Mouse (Mus musculus) limb, embryonic 13.5 days (tissue): ENCODE measurements at regions not wholly inside any gene's neighbourhood (a gene's known extent, or its start where the extent isn't known, plus 50 kb on each side); places are given as distances from the start of the nearest gene placed in this dataset.
"Not testable (repeated sequence)": the region's sequence is repeated elsewhere in the genome, so short reads cannot be mapped to it uniquely, and the experiment has no call there.

Experiments used
- ATAC-seq: fragments of 200-750 bp; cut with Nextera tagmentation; 2 replicates; pipeline ENCODE4 v1.8.0; 2017; ENCODE audit warnings: low read depth, moderate number of reproducible peaks, moderate TSS enrichment; ENCODE audit not compliant: low FRiP score
- H3K27ac ChIP-seq: fragments of 300-500 bp; sonication (generic); 2 replicates; pipeline ENCODE4 v1.5.1; 2015; ENCODE audit warnings: inconsistent platforms, mild to moderate bottlenecking, moderate library complexity
- H3K27me3 ChIP-seq: fragments of 300-500 bp; sonication (generic); 2 replicates; pipeline ENCODE4 v1.6.1; 2015; ENCODE audit warnings: mild to moderate bottlenecking, inconsistent platforms
- H3K36me3 ChIP-seq: fragments of 300-500 bp; sonication (generic); 2 replicates; pipeline ENCODE4 v1.6.1; 2015; ENCODE audit warnings: inconsistent platforms, mild to moderate bottlenecking, moderate library complexity
- H3K4me1 ChIP-seq: fragments of 300-500 bp; sonication (generic); 2 replicates; pipeline ENCODE4 v1.6.1; 2015; ENCODE audit warnings: inconsistent platforms
- H3K4me2 ChIP-seq: fragments of 300-500 bp; sonication (generic); replicated peaks from 2 replicates; pipeline ENCODE4 v1.6.1; 2015; ENCODE audit warnings: inconsistent platforms, mild to moderate bottlenecking, moderate library complexity
- H3K4me3 ChIP-seq: fragments of 300-500 bp; sonication (generic); 2 replicates; pipeline ENCODE4 v1.5.1; 2015; ENCODE audit warnings: moderate library complexity, mild to moderate bottlenecking, inconsistent platforms
- H3K9ac ChIP-seq: fragments of 300-500 bp; sonication (generic); 2 replicates; pipeline ENCODE4 v1.6.1; 2015; ENCODE audit warnings: mild to moderate bottlenecking, inconsistent platforms
- H3K9me3 ChIP-seq: fragments of 300-500 bp; sonication (generic); 2 replicates; pipeline ENCODE4 v1.6.1; 2016; ENCODE audit warnings: inconsistent platforms
- WGBS: fragments of 180-500 bp; shearing (Covaris S2); methylation state at CpG from one replicate; pipeline ENCODE4 v1.1.7; 2015; 5-methylcytosine and 5-hydroxymethylcytosine counted together

GRCm38 (mm10) chr6:103809986-103810341 lies 299.6 kb downstream of the Chl1 start:
- Histone ChIP-seq H3K9ac (no peak overlapping the region), H3K36me3 (no peaks in the 10 kb centered on the region), H3K27ac (no peak overlapping the region), H3K4me1 (0 out of 2 replicates have a peak, but pooled peaks cover 3% of the 10 kb centered on the region), H3K4me2 (peak overlapping the region; percentile 25), H3K27me3 (peaks cover 23% of the 10 kb centered on the region), H3K9me3 (no peaks in the 10 kb centered on the region), H3K4me3 (no peak overlapping the region)
- no peak for ATAC-seq
- WGBS, result 17% methylated on average over 7 of the region's 7 CpGs

- no peak for ATAC-seq
These were observed 300.1 kb downstream of the Chl1 start for GRCm38 (mm10) chr6:103810342-103811001.

GRCm38 (mm10) chr6:103816396-103816795 lies 306.0 kb downstream of the Chl1 start:
- ATAC-seq, H3K27ac ChIP-seq, H3K4me1 ChIP-seq, H3K4me2 ChIP-seq, H3K36me3 ChIP-seq, H3K4me3 ChIP-seq, H3K27me3 ChIP-seq, H3K9me3 ChIP-seq, H3K9ac ChIP-seq: not testable (repeated sequence)
- 83% methylated on average over 5 of the region's 5 CpGs for WGBS

More at GRCm38 (mm10) chr6:103810342-103811001, 300.1 kb downstream of the Chl1 start:
- peak overlapping the region; percentile 25 for H3K4me2 ChIP-seq
- peaks cover 23% of the 10 kb centered on the region for H3K27me3 ChIP-seq
- H3K27ac ChIP-seq, result no peak overlapping the region
- H3K4me3 ChIP-seq, result no peak overlapping the region
- H3K9me3 ChIP-seq, result no peaks in the 10 kb centered on the region
- WGBS, result 5% methylated on average over 13 of the region's 13 CpGs
- no peaks in the 10 kb centered on the region for H3K36me3 ChIP-seq
- 0 out of 2 replicates have a peak, but pooled peaks cover 3% of the 10 kb centered on the region for H3K4me1 ChIP-seq
- H3K9ac ChIP-seq, result no peak overlapping the region

GRCm38 (mm10) chr6:103826042-103826441 lies 315.7 kb downstream of the Chl1 start:
- no peak overlapping the region for H3K9ac ChIP-seq
- no peak overlapping the region for H3K4me2 ChIP-seq
- H3K4me3 ChIP-seq, result no peak overlapping the region
- H3K9me3 ChIP-seq, result 0 out of 2 replicates have a peak, but pooled peaks cover 3% of the 10 kb centered on the region
- H3K4me1 ChIP-seq, result no peaks in the 10 kb centered on the region
- no peak overlapping the region for H3K27ac ChIP-seq
- H3K36me3 ChIP-seq, result no peaks in the 10 kb centered on the region
- no peaks in the 10 kb centered on the region for H3K27me3 ChIP-seq
- no peak for ATAC-seq
- 63% methylated on average over 2 of the region's 2 CpGs for WGBS

DNA sequence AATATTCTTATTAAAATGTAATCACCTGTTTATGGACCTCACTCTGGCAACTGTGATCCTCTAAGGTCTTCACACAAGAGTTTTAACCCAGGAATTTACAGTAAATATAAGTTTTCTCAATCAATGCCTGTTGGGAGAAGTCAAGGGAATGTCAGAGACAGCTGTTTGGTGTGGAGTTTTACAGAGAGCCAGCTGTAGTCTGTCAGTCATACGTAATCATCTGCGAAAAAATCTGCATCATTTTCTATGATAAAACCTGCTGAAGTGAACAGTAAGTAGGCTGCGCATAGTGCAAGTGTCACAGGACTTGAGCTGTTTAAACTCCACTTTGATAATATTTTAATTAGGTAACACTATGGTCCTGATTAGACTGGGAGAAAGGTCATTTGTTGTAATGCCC lies 317.2 kb downstream of the Chl1 start:
- WGBS, result 87% methylated on average over 3 of the region's 3 CpGs
- Histone ChIP-seq H3K27ac (no peak overlapping the region), H3K4me3 (no peak overlapping the region), H3K36me3 (no peaks in the 10 kb centered on the region), H3K27me3 (no peaks in the 10 kb centered on the region), H3K4me1 (no peaks in the 10 kb centered on the region), H3K4me2 (no peak overlapping the region), H3K9me3 (0 out of 2 replicates have a peak, but pooled peaks cover 3% of the 10 kb centered on the region), H3K9ac (no peak overlapping the region)
- no peak for ATAC-seq

DNA sequence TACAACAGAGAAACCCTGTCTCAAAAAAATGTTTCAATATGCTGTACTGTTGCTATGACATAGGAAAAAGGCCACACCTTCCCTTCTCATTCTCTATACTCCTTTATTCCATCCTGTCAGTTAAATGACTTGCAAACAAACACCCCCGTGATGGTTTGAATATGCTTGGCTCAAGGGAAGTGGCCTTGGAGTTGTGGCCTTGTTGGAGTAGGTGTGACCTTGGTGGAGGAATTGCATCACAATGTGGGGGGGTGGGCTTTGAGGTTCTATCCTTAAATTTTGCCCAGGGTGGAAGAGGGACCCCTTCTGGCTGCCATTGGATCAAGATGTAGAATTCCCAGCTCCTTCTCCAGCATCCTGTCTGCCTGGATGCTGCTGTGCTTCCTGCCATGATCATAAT lies 318.5 kb downstream of the Chl1 start:
- Histone ChIP-seq H3K36me3 (no peaks in the 10 kb centered on the region), H3K4me2 (no peak overlapping the region)
- 87% methylated on average over 1 of the region's 1 CpGs for WGBS

DNA sequence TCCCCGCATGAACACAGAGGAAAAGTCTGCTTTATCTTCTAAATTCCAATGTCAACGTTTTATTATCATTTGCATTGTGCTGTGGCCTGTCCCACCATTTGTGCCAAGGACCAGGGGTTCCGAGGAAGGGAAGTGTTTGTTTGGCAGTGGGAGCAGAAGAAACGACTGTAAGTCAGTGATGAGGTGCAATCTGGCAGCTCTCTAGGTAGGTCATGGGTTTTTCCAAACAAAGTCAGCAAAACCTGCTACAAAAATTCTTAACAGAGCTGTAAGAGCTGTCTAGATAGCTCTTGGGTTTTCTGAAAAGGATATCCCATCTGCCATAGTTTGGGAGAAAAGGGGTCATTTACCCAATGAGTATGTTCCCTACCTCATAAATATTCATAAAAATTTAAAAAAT lies 321.9 kb downstream of the Chl1 start:
- H3K36me3 ChIP-seq, result no peaks in the 10 kb centered on the region
- no peak overlapping the region for H3K4me3 ChIP-seq
- H3K4me2 ChIP-seq, result no peak overlapping the region
- H3K9ac ChIP-seq, result no peak overlapping the region
- H3K9me3 ChIP-seq, result 0 out of 2 replicates have a peak, but pooled peaks cover 3% of the 10 kb centered on the region
- H3K27me3 ChIP-seq, result peaks cover 2% of the 10 kb centered on the region; the same call in 1 of the 2 replicates
- 80% methylated on average over 4 of the region's 4 CpGs for WGBS
- H3K27ac ChIP-seq, result no peak overlapping the region
- ATAC-seq, result no peak
- H3K4me1 ChIP-seq, result no peaks in the 10 kb centered on the region

More for the DNA sequence above, 318.5 kb downstream of the Chl1 start:
- H3K4me1 ChIP-seq, result no peaks in the 10 kb centered on the region
- no peak for ATAC-seq
- H3K4me3 ChIP-seq, result no peak overlapping the region
- no peaks in the 10 kb centered on the region for H3K27me3 ChIP-seq
- H3K9ac ChIP-seq, result no peak overlapping the region
- H3K9me3 ChIP-seq, result 0 out of 2 replicates have a peak, but pooled peaks cover 3% of the 10 kb centered on the region
- no peak overlapping the region for H3K27ac ChIP-seq

- Histone ChIP-seq H3K27ac (no peak overlapping the region), H3K4me2 (no peak overlapping the region), H3K9me3 (0 out of 2 replicates have a peak, but pooled peaks cover 3% of the 10 kb centered on the region), H3K4me3 (no peak overlapping the region), H3K36me3 (no peaks in the 10 kb centered on the region), H3K27me3 (peaks cover 2% of the 10 kb centered on the region; the same call in 1 of the 2 replicates), H3K9ac (no peak overlapping the region), H3K4me1 (no peaks in the 10 kb centered on the region)
- no peak for ATAC-seq
- WGBS, result 91% methylated on average over 9 of the region's 9 CpGs
These were observed 322.4 kb downstream of the Chl1 start for GRCm38 (mm10) chr6:103832808-103833207.

GRCm38 (mm10) chr6:103833501-103834132 lies 323.2 kb downstream of the Chl1 start:
- Histone ChIP-seq H3K4me3 (no peak overlapping the region), H3K36me3 (no peaks in the 10 kb centered on the region), H3K9me3 (0 out of 2 replicates have a peak, but pooled peaks cover 3% of the 10 kb centered on the region), H3K9ac (no peak overlapping the region), H3K27me3 (peaks cover 2% of the 10 kb centered on the region; the same call in 1 of the 2 replicates), H3K4me1 (no peaks in the 10 kb centered on the region), H3K27ac (no peak overlapping the region), H3K4me2 (no peak overlapping the region)
- WGBS, result 40% methylated on average over 16 of the region's 16 CpGs
- ATAC-seq, result peak; percentile 85; the same call in 1 of the 2 replicates

- Histone ChIP-seq H3K9ac (no peak overlapping the region), H3K9me3 (no peaks in the 10 kb centered on the region), H3K4me2 (no peak overlapping the region), H3K27ac (no peak overlapping the region), H3K4me1 (no peaks in the 10 kb centered on the region), H3K27me3 (peaks cover 2% of the 10 kb centered on the region; the same call in 1 of the 2 replicates), H3K36me3 (no peaks in the 10 kb centered on the region), H3K4me3 (no peak overlapping the region)
- WGBS, result 83% methylated on average over 8 of the region's 8 CpGs
- no peak for ATAC-seq
These were observed 324.4 kb downstream of the Chl1 start for GRCm38 (mm10) chr6:103834726-103835229.

GRCm38 (mm10) chr6:103859787-103860186 lies 349.4 kb downstream of the Chl1 start:
- H3K9ac ChIP-seq, result no peak overlapping the region
- no peaks in the 10 kb centered on the region for H3K27me3 ChIP-seq

DNA sequence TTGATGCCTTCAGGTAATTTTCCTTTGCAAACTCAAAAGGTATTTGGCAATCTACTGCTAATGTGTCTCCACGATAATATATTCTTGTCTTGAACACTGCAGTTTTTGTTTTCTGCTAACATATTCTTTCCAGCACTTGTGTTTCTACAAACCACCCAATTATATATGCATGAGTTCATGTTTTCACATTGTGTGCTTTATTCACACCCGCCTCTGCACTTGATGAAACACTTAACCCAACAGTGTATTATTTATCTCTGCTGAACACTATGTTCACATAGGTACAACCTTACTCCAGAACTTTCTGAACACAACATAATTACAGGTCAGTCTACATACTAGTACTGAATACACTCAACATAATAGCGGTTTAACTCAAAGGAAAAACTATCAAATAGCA lies 383.1 kb downstream of the Chl1 start:
- Histone ChIP-seq H3K4me3 (no peak overlapping the region), H3K36me3 (no peaks in the 10 kb centered on the region), H3K9me3 (no peaks in the 10 kb centered on the region), H3K4me1 (no peaks in the 10 kb centered on the region), H3K9ac (no peak overlapping the region), H3K27me3 (no peaks in the 10 kb centered on the region), H3K4me2 (no peak overlapping the region), H3K27ac (no peak overlapping the region)
- WGBS, result 86% methylated on average over 3 of the region's 3 CpGs
- ATAC-seq, result no peak

More at GRCm38 (mm10) chr6:103859787-103860186, 349.4 kb downstream of the Chl1 start:
- no peaks in the 10 kb centered on the region; the same call in 1 of the 2 replicates for H3K9me3 ChIP-seq
- H3K4me3 ChIP-seq, result no peak overlapping the region
- H3K27ac ChIP-seq, result no peak overlapping the region
- ATAC-seq, result no peak
- H3K4me1 ChIP-seq, result no peaks in the 10 kb centered on the region
- H3K36me3 ChIP-seq, result no peaks in the 10 kb centered on the region
- H3K4me2 ChIP-seq, result no peak overlapping the region
